Mouse (Mus musculus) megakaryocyte, embryonic 14.5 days (primary cell): ENCODE measurements around the gene Timm13.

Experiments used
- FLI1 ChIP-seq: IDR thresholded peaks from 2 replicates; pipeline ENCODE4 v1.6.1; 2012; ENCODE audit warnings: low read length, inconsistent platforms, mixed read lengths
- GATA1 ChIP-seq: IDR thresholded peaks from 3 replicates; pipeline ENCODE4 v1.6.1; 2012; ENCODE audit warnings: mixed read lengths, low read length, inconsistent platforms, borderline replicate concordance

DNA sequence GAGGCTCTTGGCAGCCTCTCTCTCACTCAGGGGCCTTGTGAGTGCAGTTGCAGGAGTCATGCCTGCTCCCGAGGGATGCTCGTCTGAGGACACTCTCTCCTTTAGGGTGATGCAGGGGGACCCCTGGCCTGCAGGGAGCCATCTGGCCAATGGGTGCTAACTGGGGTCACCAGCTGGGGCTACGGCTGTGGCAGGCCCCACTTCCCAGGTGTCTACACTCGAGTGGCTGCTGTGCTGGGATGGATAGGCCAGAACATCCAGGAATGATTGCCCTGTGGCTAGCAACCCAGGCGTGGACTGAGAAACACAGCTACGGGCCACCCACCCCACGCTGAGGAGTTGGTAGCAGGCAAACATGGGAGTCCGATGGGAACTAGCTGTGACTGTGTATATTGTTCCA lies 1.7 kb downstream of the Timm13 start:
- no peak for TF ChIP-seq GATA1
- no peak for TF ChIP-seq FLI1
